Mouse (Mus musculus): Measurements from ENCODE around the gene Lmo3. TPM values are rescaled to one million over a fixed set of nuclear protein-coding genes. Genes with fewer than 3 reads are reported as not detected.

Lmo3 gene
- polyA plus RNA-seq, 1 experiment from 2014 or later: 1.6 TPM

DNA sequence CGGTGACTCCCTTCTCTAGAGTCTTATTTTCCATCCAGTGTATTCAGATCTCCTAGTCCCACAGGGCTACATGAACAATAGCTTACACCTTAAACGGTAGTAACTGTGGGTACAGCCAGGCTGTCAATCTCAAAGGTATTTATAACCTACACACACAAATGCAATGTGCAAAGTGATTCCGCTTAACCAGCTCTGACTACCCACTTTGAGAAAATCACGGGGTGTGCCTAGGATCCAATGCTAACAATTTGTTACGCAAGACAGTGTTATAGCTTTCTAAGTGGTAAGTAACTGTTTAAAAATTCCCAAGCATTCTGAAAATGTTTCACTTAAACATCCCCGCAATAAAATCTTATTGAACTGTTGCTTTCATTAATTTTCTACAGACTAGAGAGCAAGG is 179.7 kb downstream of the Lmo3 start:
- WGBS: 63% methylated on average over 6 of the region's 6 CpGs
- ATAC-seq (ENCODE audit: low read depth): no peak
- no peak overlapping the region for H3K27ac ChIP-seq (ENCODE audit: low read length)

DNA sequence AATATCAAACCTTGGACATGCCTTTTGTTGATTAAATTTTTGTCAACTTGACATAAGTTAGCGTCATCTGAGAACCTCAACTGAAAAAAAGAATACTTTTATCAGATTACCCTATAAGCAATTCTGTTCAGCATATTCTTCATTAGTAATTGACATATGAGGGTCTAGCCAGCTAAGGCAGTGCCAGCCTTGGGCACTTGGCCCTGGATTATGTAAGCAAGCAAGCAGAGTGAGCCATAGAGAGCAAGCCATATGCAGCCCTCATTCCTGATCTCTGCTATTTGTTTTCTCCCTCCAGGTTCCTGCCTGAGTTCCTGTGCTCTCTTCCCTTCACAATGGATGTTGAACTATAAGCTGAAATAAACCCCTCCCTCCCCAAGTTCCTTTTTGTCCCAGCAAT is 182.9 kb downstream of the Lmo3 start:
- ATAC-seq (ENCODE audit: low read depth): no peak
- Histone ChIP-seq H3K27ac (ENCODE audit: low read length) (no peak overlapping the region), H3K9ac (ENCODE audit: low read length) (no peak overlapping the region), H3K4me2 (ENCODE audit: low read depth, low read length) (no peak overlapping the region), H3K27me3 (ENCODE audit: control insufficient read depth, insufficient read depth, low read depth, low read length) (no peaks in the 10 kb centered on the region), H3K36me3 (ENCODE audit: control insufficient read depth, insufficient read depth, low read length) (no peaks in the 10 kb centered on the region), H3K4me1 (replicated peaks; ENCODE audit: control insufficient read depth, insufficient read depth, low read length) (no peaks in the 10 kb centered on the region), H3K9me3 (ENCODE audit: control insufficient read depth, low read length) (no peaks in the 10 kb centered on the region), H3K4me3 (ENCODE audit: low read length) (no peak overlapping the region)
- 92% methylated on average over 1 of the region's 1 CpGs for WGBS

More for the DNA sequence above, 179.7 kb downstream of the Lmo3 start:
- H3K9ac ChIP-seq (ENCODE audit: low read length): no peak overlapping the region
- no peaks in the 10 kb centered on the region for H3K9me3 ChIP-seq (ENCODE audit: control insufficient read depth, low read length)
- no peaks in the 10 kb centered on the region for H3K27me3 ChIP-seq (ENCODE audit: control insufficient read depth, insufficient read depth, low read depth, low read length)
- H3K4me1 ChIP-seq (replicated peaks; ENCODE audit: control insufficient read depth, insufficient read depth, low read length): no peaks in the 10 kb centered on the region
- no peaks in the 10 kb centered on the region for H3K36me3 ChIP-seq (ENCODE audit: control insufficient read depth, insufficient read depth, low read length)
- H3K4me3 ChIP-seq (ENCODE audit: low read length): no peak overlapping the region
- H3K4me2 ChIP-seq (ENCODE audit: low read depth, low read length): no peak overlapping the region

DNA sequence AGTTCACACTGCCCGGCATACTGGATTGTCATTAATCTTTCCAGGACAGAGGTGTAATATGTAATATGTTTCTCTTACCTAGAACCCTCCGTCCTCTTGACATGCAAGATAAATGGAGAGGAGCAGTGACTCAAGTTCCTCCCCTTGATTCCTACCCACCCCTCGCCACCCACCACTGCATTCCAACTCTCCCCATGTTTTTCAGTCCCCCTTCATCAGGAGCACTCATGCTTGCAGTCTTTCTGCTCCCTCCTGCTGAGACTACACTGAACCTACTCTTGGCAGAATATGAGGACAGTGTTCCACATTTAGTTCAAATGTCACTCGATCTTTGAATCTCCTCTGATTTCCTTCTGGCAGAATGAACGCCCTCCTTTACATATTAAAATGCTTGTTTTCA is 190.7 kb downstream of the Lmo3 start:
- Histone ChIP-seq H3K4me1 (replicated peaks; ENCODE audit: control insufficient read depth, insufficient read depth, low read length) (no peaks in the 10 kb centered on the region), H3K9ac (ENCODE audit: low read length) (no peak overlapping the region), H3K4me2 (ENCODE audit: low read depth, low read length) (no peak overlapping the region), H3K4me3 (ENCODE audit: low read length) (no peak overlapping the region), H3K9me3 (ENCODE audit: control insufficient read depth, low read length) (no peaks in the 10 kb centered on the region), H3K27me3 (ENCODE audit: control insufficient read depth, insufficient read depth, low read depth, low read length) (no peaks in the 10 kb centered on the region), H3K36me3 (ENCODE audit: control insufficient read depth, insufficient read depth, low read length) (no peaks in the 10 kb centered on the region), H3K27ac (ENCODE audit: low read length) (no peak overlapping the region)
- no peak for ATAC-seq (ENCODE audit: low read depth)
- WGBS: 57% methylated on average over 5 of the region's 5 CpGs

DNA sequence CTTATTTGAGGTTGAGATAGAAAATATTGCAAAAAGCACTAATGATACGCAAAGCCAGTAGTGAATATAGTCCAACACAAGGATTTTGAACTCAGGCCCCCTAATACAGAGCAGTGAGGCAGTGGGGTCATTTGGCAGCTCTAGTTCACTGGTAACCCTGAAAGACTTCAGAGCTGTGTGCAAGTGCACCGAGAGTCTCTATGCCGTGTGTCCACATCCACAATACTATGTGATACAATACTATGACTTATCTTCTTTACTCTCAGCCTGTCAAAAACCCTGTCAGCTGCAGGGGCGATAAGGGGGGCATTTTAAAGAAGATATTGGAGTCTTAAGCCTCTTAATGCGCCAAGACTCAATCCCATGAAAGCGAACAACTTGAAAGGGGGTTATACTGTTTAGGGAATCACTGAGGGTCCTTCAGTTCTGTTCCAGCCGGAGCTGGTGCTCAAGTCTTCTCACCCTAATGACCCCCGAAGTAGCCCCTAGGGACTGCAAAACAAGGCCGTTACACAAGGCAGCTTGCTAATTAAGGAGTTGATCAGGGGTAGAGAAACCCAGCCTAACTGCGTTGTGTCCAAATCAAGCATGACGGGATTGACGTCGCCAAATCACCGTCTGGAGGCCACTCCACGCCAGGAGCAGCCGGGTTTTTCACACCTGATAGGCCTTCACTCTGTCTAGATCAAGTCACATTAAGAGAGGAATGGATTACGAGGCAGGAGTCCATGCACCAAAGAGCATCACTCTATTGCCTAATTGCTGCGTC is 193.4 kb downstream of the Lmo3 start:
- H3K9ac ChIP-seq (ENCODE audit: low read length): no peak overlapping the region
- no peak overlapping the region for H3K4me3 ChIP-seq (ENCODE audit: low read length)
- ATAC-seq (ENCODE audit: low read depth): no peak
- no peaks in the 10 kb centered on the region for H3K4me1 ChIP-seq (replicated peaks; ENCODE audit: control insufficient read depth, insufficient read depth, low read length)
- no peak overlapping the region for H3K4me2 ChIP-seq (ENCODE audit: low read depth, low read length)
- H3K27ac ChIP-seq (ENCODE audit: low read length): no peak overlapping the region
- H3K27me3 ChIP-seq (ENCODE audit: control insufficient read depth, insufficient read depth, low read depth, low read length): no peaks in the 10 kb centered on the region
- H3K9me3 ChIP-seq (ENCODE audit: control insufficient read depth, low read length): no peaks in the 10 kb centered on the region
- WGBS: 82% methylated on average over 18 of the region's 18 CpGs
- no peaks in the 10 kb centered on the region for H3K36me3 ChIP-seq (ENCODE audit: control insufficient read depth, insufficient read depth, low read length)

DNA sequence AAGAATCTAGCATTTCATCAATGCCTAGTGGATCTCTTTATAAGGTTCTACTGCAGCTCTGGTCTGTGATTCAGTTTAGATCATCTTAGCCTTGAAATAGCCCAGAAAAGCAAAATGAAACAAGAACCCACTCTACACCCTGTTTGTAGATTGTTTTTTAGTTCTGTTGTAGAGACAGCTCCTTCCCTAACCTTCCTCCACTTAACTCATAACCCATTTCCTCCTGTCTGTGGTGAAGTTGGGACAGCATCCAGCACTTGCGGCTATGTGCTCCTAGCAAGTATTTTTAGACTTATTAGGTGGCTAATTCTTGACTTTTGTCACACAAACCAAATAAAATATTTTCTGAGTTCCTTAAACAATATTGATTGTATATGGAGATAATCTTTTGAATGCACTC is 198.6 kb downstream of the Lmo3 start:
- no peak overlapping the region for H3K27ac ChIP-seq (ENCODE audit: low read length)
- H3K4me2 ChIP-seq (ENCODE audit: low read depth, low read length): no peak overlapping the region
- WGBS: 34% methylated on average over 1 of the region's 1 CpGs
- no peaks in the 10 kb centered on the region for H3K4me1 ChIP-seq (replicated peaks; ENCODE audit: control insufficient read depth, insufficient read depth, low read length)
- no peak for ATAC-seq (ENCODE audit: low read depth)
- no peak overlapping the region for H3K9ac ChIP-seq (ENCODE audit: low read length)
- no peaks in the 10 kb centered on the region for H3K27me3 ChIP-seq (ENCODE audit: control insufficient read depth, insufficient read depth, low read depth, low read length)
- H3K36me3 ChIP-seq (ENCODE audit: control insufficient read depth, insufficient read depth, low read length): no peaks in the 10 kb centered on the region
- H3K4me3 ChIP-seq (ENCODE audit: low read length): no peak overlapping the region
- no peaks in the 10 kb centered on the region for H3K9me3 ChIP-seq (ENCODE audit: control insufficient read depth, low read length)

DNA sequence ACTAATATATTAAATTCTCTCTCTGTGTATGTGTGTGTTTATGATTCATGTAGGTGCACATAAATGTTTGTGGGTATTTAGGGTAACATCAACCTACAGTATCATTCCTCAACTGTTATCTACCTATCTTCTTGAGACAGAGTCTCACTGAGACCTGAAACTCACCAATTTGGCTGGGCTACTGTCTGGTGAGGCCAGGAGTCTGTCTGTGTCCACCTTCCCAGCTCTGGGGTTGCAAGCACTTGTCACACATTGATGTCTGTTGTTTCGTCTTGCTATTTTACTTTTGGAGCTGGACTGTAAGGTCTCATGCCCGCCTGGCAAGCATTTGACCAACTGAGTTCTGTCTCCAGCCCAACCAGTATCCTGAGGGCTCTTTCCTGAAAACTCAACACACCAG is 210.6 kb downstream of the Lmo3 start:
- no peak overlapping the region for H3K4me2 ChIP-seq (ENCODE audit: low read depth, low read length)
- H3K27me3 ChIP-seq (ENCODE audit: control insufficient read depth, insufficient read depth, low read depth, low read length): no peaks in the 10 kb centered on the region
- no peaks in the 10 kb centered on the region for H3K4me1 ChIP-seq (replicated peaks; ENCODE audit: control insufficient read depth, insufficient read depth, low read length)
- no peaks in the 10 kb centered on the region for H3K9me3 ChIP-seq (ENCODE audit: control insufficient read depth, low read length)
- H3K27ac ChIP-seq (ENCODE audit: low read length): no peak overlapping the region
- WGBS: 83% methylated on average over 2 of the region's 2 CpGs
- H3K36me3 ChIP-seq (ENCODE audit: control insufficient read depth, insufficient read depth, low read length): no peaks in the 10 kb centered on the region
- H3K9ac ChIP-seq (ENCODE audit: low read length): no peak overlapping the region
- no peak overlapping the region for H3K4me3 ChIP-seq (ENCODE audit: low read length)
- ATAC-seq (ENCODE audit: low read depth): no peak

DNA sequence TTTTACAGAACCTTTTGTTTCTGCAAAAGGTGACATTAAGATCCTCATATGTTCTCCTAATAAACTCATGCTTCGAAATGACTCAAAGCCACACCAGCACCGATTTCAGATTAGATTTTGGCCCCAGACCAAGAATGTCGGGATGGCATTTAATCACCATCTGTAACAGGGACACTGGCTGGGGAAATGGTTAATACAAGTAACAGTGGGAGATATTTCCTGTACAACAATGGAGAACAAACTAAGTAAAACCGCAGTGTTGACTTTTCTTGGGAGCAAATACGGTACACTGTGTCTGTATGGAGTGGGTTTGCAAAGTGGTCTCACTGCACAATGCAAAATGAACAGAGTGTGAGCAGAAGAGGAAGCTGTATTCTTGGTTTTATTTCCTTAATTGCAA is 217.7 kb downstream of the Lmo3 start:
- H3K27me3 ChIP-seq (ENCODE audit: control insufficient read depth, insufficient read depth, low read depth, low read length): no peaks in the 10 kb centered on the region
- peaks cover 9% of the 10 kb centered on the region; the same call in 1 of the 2 replicates for H3K4me1 ChIP-seq (replicated peaks; ENCODE audit: control insufficient read depth, insufficient read depth, low read length)
- no peaks in the 10 kb centered on the region for H3K9me3 ChIP-seq (ENCODE audit: control insufficient read depth, low read length)
- no peaks in the 10 kb centered on the region for H3K36me3 ChIP-seq (ENCODE audit: control insufficient read depth, insufficient read depth, low read length)
- 6% methylated on average over 5 of the region's 5 CpGs for WGBS
- no peak overlapping the region for H3K27ac ChIP-seq (ENCODE audit: low read length)
- H3K4me3 ChIP-seq (ENCODE audit: low read length): no peak overlapping the region
- no peak overlapping the region for H3K4me2 ChIP-seq (ENCODE audit: low read depth, low read length)
- no peak overlapping the region for H3K9ac ChIP-seq (ENCODE audit: low read length)
- ATAC-seq (ENCODE audit: low read depth): peak; percentile 60

DNA sequence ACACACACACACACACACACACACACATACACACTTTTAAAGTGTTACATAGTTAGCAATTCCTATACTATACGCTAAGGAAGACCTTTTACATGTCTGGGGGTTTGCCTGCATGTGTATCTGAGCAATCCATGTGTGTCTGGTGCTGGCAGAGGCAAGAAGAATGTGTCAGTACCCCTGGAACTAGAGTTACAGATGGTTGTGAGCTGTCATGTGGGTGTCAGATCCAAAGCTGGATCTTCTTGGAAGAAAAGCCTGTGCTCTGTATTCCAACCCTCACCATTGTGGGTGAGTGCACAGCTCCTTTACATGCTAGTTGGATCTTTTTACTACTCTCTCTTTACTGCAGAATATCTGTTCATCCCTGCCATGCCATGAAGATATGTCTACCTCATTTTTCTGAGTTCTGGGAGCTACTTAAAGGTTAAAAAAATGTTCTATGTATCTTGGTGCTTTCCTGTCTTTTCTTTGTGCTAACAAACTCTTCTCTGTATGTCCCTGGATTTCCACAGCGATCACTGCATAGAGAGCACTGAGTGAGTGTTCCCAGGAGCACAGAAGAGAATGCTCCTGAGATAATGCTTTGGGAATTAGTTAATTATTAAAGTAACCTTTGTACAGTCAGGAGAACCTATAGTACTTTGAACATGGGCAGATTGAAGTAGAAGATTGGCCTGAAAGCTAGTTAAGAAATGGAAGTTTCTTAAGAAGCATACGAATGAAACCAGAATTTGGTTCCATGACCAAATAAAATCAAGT is 231.0 kb downstream of the Lmo3 start:
- no peak overlapping the region for H3K4me3 ChIP-seq (ENCODE audit: low read length)
- H3K27ac ChIP-seq (ENCODE audit: low read length): no peak overlapping the region
- H3K36me3 ChIP-seq (ENCODE audit: control insufficient read depth, insufficient read depth, low read length): no peaks in the 10 kb centered on the region
- 59% methylated on average over 3 of the region's 3 CpGs for WGBS
- H3K9ac ChIP-seq (ENCODE audit: low read length): no peak overlapping the region
- H3K4me2 ChIP-seq (ENCODE audit: low read depth, low read length): no peak overlapping the region
- no peaks in the 10 kb centered on the region for H3K27me3 ChIP-seq (ENCODE audit: control insufficient read depth, insufficient read depth, low read depth, low read length)
- no peaks in the 10 kb centered on the region for H3K9me3 ChIP-seq (ENCODE audit: control insufficient read depth, low read length)
- ATAC-seq (ENCODE audit: low read depth): no peak
- H3K4me1 ChIP-seq (replicated peaks; ENCODE audit: control insufficient read depth, insufficient read depth, low read length): no peaks in the 10 kb centered on the region

DNA sequence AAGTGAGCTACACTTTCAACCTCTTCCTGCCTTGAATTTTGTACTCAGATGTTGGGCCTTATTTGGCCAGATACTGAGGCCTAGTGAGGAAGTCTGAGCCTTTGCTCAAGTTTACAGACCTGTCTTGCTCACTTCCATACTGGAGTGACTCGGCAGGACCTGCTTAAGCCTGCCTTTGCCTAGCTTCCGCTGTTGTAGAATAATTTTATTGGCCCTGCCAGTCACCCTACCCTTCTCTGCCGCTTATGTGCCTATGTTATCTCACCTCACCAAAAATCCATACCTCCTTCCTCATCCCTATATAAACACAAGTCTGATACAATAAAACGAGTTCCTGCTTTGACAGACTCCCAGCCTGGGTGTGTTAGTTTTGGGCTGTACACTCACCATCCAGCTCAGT is 235.2 kb downstream of the Lmo3 start:
- no peak for ATAC-seq (ENCODE audit: low read depth)
- H3K9ac ChIP-seq (ENCODE audit: low read length): no peak overlapping the region
- H3K4me1 ChIP-seq (replicated peaks; ENCODE audit: control insufficient read depth, insufficient read depth, low read length): no peaks in the 10 kb centered on the region
- no peak overlapping the region for H3K4me2 ChIP-seq (ENCODE audit: low read depth, low read length)
- no peak overlapping the region for H3K4me3 ChIP-seq (ENCODE audit: low read length)
- 67% methylated on average over 4 of the region's 4 CpGs for WGBS
- H3K36me3 ChIP-seq (ENCODE audit: control insufficient read depth, insufficient read depth, low read length): no peaks in the 10 kb centered on the region
- no peak overlapping the region for H3K27ac ChIP-seq (ENCODE audit: low read length)
- H3K9me3 ChIP-seq (ENCODE audit: control insufficient read depth, low read length): no peaks in the 10 kb centered on the region; the same call in 1 of the 2 replicates
- H3K27me3 ChIP-seq (ENCODE audit: control insufficient read depth, insufficient read depth, low read depth, low read length): no peaks in the 10 kb centered on the region

Data from lung, embryonic 16.5 days (tissue).